Mouse (Mus musculus) right cerebral cortex, adult 18-20 months (tissue): ENCODE data around the gene Sspn.
A peak's percentile ranks its signal among the peaks of the same experiment; 100 is the strongest.

Experiments used
- DNase-seq: peaks from one replicate; pipeline ENCODE4 v3.0.0; 2022; ENCODE audit warnings: mixed read lengths

Sspn gene

GRCm38 (mm10) chr6:145931341-145931740 is at the start of gene Sspn:
TSS of gene Sspn (plus strand) at chr6:145931641.
- no peak for DNase-seq

GRCm38 (mm10) chr6:145883010-145883409 is 48.4 kb upstream of the Sspn start:
- DNase-seq = no peak

GRCm38 (mm10) chr6:145883668-145884067 is 47.8 kb upstream of the Sspn start:
- no peak for DNase-seq

GRCm38 (mm10) chr6:145885069-145885468 is 46.4 kb upstream of the Sspn start:
- DNase-seq = no peak

- no peak for DNase-seq
Observed at GRCm38 (mm10) chr6:145886277-145886676, 45.2 kb upstream of the Sspn start.

GRCm38 (mm10) chr6:145887719-145888118 is 43.7 kb upstream of the Sspn start:
- DNase-seq = no peak

- no peak for DNase-seq
Observed at GRCm38 (mm10) chr6:145891951-145892350, 39.5 kb upstream of the Sspn start.

- no peak for DNase-seq
Observed at GRCm38 (mm10) chr6:145892381-145893265, 38.8 kb upstream of the Sspn start.

GRCm38 (mm10) chr6:145893366-145894021 is 37.9 kb upstream of the Sspn start:
- DNase-seq = no peak

GRCm38 (mm10) chr6:145894669-145895342 is 36.6 kb upstream of the Sspn start:
- DNase-seq = no peak

GRCm38 (mm10) chr6:145904169-145904568 is 27.3 kb upstream of the Sspn start:
- DNase-seq = no peak

GRCm38 (mm10) chr6:145904616-145905015 is 26.8 kb upstream of the Sspn start:
- no peak for DNase-seq

GRCm38 (mm10) chr6:145906096-145906890 is 25.1 kb upstream of the Sspn start:
- no peak for DNase-seq

GRCm38 (mm10) chr6:145909943-145910342 is 21.5 kb upstream of the Sspn start:
- no peak for DNase-seq

- DNase-seq = no peak
Observed at GRCm38 (mm10) chr6:145910469-145911426, 20.7 kb upstream of the Sspn start.

GRCm38 (mm10) chr6:145912232-145912631 is 19.2 kb upstream of the Sspn start:
- DNase-seq = no peak

GRCm38 (mm10) chr6:145915435-145915834 is 16.0 kb upstream of the Sspn start:
- DNase-seq = no peak

GRCm38 (mm10) chr6:145916401-145916800 is 15.0 kb upstream of the Sspn start:
- DNase-seq = no peak

GRCm38 (mm10) chr6:145918236-145918635 is 13.2 kb upstream of the Sspn start:
- DNase-seq = no peak

- peak; percentile 17 for DNase-seq
Observed at GRCm38 (mm10) chr6:145923594-145923993, 7.8 kb upstream of the Sspn start.

GRCm38 (mm10) chr6:145934001-145934696 is 2.7 kb downstream of the Sspn start:
- DNase-seq = peak; percentile 73
